Mouse (Mus musculus) kidney, embryonic 16.5 days (tissue): ENCODE data around the gene Rab9b. TPM values are rescaled to one million over a fixed set of nuclear protein-coding genes. Genes with fewer than 3 reads are reported as not detected.

Source experiments
- ATAC-seq: fragments of 200-750 bp; cut with Nextera tagmentation; 2 replicates; pipeline ENCODE4 v1.8.0; 2017; ENCODE audit warnings: moderate TSS enrichment; ENCODE audit not compliant: low FRiP score, low TSS enrichment
- H3K27ac ChIP-seq: fragments of 300-500 bp; sonication (generic); 2 replicates; pipeline ENCODE4 v1.5.1; 2014; ENCODE audit warnings: low read length
- H3K27me3 ChIP-seq: fragments of 300-500 bp; sonication (generic); 2 replicates; pipeline ENCODE4 v1.6.1; 2014; ENCODE audit warnings: low read length, control low read depth, mixed read lengths; ENCODE audit not compliant: insufficient read depth
- H3K36me3 ChIP-seq: fragments of 300-500 bp; sonication (generic); 2 replicates; pipeline ENCODE4 v1.6.1; 2014; ENCODE audit warnings: low read length, control low read depth, mixed read lengths; ENCODE audit not compliant: insufficient read depth
- H3K4me1 ChIP-seq: fragments of 300-500 bp; sonication (generic); 2 replicates; pipeline ENCODE4 v1.6.1; 2014; ENCODE audit warnings: low read length, control low read depth, mixed read lengths; ENCODE audit not compliant: insufficient read depth
- H3K4me2 ChIP-seq: fragments of 300-500 bp; sonication (generic); replicated peaks from 2 replicates; pipeline ENCODE4 v1.6.1; 2014; ENCODE audit warnings: low read depth, low read length
- H3K4me3 ChIP-seq: fragments of 300-500 bp; sonication (generic); 2 replicates; pipeline ENCODE4 v1.5.1; 2014; ENCODE audit warnings: mild to moderate bottlenecking, low read length
- H3K9ac ChIP-seq: fragments of 300-500 bp; sonication (generic); replicated peaks from 2 replicates; pipeline ENCODE4 v1.6.1; 2014; ENCODE audit warnings: low read length
- H3K9me3 ChIP-seq: fragments of 300-500 bp; sonication (generic); 2 replicates; pipeline ENCODE4 v1.6.1; 2016; ENCODE audit warnings: low read length, control low read depth
- WGBS: fragments of 180-500 bp; shearing (Covaris S2); extraction: QIAGEN DNeasy Blood & Tissue Kit; methylation state at CpG from one replicate; pipeline ENCODE4 v1.1.7; 2014; 5-methylcytosine and 5-hydroxymethylcytosine counted together
- polyA plus RNA-seq: library from polyadenylated mRNA; unstranded; fragments of >200 nt; fragmentation: Nextera tagmentation; extraction: Ambion mirVana; gene quantifications from 2 replicates; pipeline ENCODE4 v1.2.1, GENCODE M21; 2015

Rab9b gene
- 0.15 and 0.21 TPM in 2 replicates for polyA plus RNA-seq

DNA sequence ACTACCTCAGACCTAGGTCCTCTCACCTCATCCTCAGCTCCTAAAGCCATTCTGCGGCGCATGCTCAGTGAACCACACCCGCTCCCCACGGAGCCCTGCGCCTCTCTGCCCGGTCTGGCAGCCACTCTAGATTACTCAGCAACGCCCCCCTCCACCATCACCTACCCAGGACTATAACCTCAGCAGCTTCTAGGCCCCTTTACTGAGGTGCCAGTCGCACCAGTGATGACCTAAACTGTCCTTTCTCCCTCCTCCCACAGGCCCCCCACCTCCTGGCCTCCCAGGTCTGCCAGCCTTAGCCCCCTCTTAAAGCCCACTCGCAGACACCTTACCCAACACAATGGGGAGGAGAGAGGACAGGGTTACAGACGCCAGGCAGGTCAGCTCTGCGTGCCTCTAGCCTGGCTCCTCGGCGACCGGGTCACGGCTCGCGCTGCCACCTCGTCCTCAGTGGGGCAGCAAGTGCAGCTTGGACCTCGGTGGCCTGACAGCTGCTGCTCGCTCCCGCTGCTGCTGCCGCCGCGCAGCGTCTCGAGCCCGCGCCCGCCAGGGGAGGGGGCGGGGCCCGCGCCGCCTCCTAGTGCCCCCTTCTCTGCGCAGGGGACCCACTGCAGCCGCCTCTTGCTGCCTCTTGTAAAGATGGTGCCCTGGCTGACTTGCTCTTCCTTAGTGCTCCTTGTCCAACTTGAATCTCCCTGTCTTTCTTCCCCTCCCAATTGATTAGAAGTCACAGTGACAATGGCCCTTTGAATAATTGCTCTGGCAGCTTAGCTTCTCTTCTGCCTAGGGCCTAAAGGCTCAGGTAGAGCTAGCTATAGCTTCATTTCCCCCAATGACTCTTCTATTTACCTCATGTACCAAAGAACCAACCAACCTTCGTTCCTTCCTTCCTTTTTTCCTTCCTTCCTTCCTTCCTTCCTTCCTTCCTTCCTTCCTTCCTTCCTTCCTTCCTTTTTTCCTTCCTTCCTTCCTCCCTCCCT is at the start of gene Rab9b:
TSS of gene Rab9b (minus strand) at position 695 of the 980 bp plus-strand sequence.
- Histone ChIP-seq H3K4me3 (peak within 1 kb of the TSS; percentile 52), H3K27me3 (peaks cover 13% of the 10 kb centered on the region; the same call in 1 of the 2 replicates), H3K9me3 (no peaks in the 10 kb centered on the region), H3K27ac (no peak within 1 kb of the TSS), H3K4me1 (no peaks in the 10 kb centered on the region), H3K36me3 (no peaks in the 10 kb centered on the region), H3K4me2 (peak within 1 kb of the TSS; percentile 70), H3K9ac (peak within 1 kb of the TSS; percentile 35; the same call in 1 of the 2 replicates)
- peak; percentile 82 for ATAC-seq
- WGBS = 27% methylated on average over 25 of the region's 36 CpGs

DNA sequence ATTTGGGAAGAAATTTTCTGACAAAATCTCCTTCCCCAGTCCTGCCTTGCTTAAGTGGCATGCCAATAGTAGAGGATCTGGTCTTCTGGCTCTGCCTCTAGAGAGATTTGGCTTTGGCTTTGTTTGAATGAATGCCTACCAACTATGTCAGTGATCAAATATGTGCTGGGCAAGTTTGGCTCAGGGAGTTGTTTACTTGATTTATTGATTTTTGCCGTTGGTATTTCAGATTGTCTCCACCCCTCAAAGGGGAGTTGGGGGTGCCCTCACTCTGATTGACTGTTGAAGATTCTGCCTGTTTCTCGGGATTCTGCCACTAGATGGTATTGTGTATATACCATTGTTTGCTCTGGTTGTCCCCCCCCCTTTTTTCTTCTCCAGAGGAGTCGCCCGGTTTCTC is 35.8 kb upstream of the Rab9b start:
- Histone ChIP-seq H3K4me3 (no peak overlapping the region), H3K27me3 (no peaks in the 10 kb centered on the region), H3K36me3 (no peaks in the 10 kb centered on the region), H3K9me3 (no peaks in the 10 kb centered on the region), H3K4me2 (no peak overlapping the region), H3K4me1 (no peaks in the 10 kb centered on the region), H3K9ac (no peak overlapping the region), H3K27ac (no peak overlapping the region)
- 67% methylated on average over 4 of the region's 4 CpGs for WGBS
- ATAC-seq = no peak

DNA sequence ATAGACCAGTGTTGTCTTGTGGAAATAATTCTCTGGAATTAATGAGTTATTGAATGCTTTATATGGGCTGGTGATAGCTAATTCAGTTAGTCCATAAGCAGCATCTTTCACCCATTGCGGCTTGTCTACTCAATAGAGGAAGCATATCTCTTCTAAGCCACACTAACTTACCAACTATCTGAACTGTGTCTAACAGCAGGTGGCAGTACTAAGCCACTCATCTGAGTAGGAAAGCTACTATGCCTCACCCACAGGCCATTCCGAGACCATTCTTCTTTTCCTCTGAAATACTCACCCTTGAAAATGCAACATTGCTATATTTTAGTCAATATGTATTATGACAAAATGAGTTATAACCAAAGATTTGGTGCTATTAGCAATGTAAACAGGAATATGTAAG is 27.2 kb upstream of the Rab9b start:
- no peaks in the 10 kb centered on the region for H3K9me3 ChIP-seq
- H3K4me2 ChIP-seq = no peak overlapping the region
- no peaks in the 10 kb centered on the region for H3K36me3 ChIP-seq
- no peak for ATAC-seq
- WGBS = 57% methylated on average over 2 of the region's 2 CpGs
- no peak overlapping the region for H3K4me3 ChIP-seq
- no peak overlapping the region for H3K9ac ChIP-seq
- H3K4me1 ChIP-seq = no peaks in the 10 kb centered on the region
- no peaks in the 10 kb centered on the region; the same call in 1 of the 2 replicates for H3K27me3 ChIP-seq
- no peak overlapping the region for H3K27ac ChIP-seq

DNA sequence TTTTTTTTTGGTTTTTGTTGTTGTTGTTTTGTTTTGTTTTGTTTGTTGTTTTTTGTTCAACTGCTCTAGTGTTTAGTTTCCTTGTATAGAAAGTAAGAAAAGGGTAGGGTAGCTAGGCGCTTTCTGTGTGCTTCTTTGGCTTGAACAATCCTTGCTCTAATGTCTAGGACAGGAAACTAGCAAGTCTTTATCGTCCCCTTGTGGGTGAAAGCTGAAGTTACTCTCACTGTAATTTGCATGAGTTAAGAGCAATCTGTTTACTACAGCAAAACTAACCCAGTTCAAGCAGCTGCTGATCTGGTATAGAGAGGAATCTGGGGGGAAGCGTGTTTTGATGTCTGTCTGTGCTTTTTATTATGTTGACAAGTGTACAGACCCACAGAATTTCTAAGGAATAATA is 18.3 kb downstream of the Rab9b start:
- ATAC-seq = no peak
- Histone ChIP-seq H3K27ac (no peak overlapping the region), H3K9me3 (no peaks in the 10 kb centered on the region), H3K4me3 (no peak overlapping the region), H3K27me3 (peaks cover 2% of the 10 kb centered on the region; the same call in 1 of the 2 replicates), H3K9ac (no peak overlapping the region), H3K4me2 (no peak overlapping the region), H3K36me3 (no peaks in the 10 kb centered on the region), H3K4me1 (no peaks in the 10 kb centered on the region)
- 36% methylated on average over 3 of the region's 3 CpGs for WGBS

DNA sequence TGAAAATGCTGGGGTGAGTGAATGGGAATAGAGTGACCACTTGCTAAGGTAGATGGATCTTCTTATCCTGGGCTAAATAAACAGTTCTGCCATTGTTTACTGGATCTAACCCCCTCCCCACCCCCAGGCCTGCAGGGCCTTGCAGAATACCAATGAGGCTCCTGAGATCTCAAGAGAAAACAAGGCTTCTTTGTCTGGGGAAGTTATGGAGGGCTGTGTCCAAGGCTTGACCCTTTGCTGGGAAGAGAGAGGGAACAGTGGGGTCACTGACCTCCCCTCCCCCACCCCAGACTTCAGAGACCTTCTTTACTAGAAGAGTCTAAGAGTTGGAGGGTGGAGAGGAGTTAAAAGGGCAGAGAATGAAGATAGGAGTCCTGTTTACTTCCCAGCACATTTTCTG is 39.9 kb downstream of the Rab9b start:
- H3K9me3 ChIP-seq = no peaks in the 10 kb centered on the region
- H3K4me1 ChIP-seq = no peaks in the 10 kb centered on the region
- H3K4me3 ChIP-seq = no peak overlapping the region
- H3K27ac ChIP-seq = no peak overlapping the region
- peaks cover 10% of the 10 kb centered on the region; the same call in 1 of the 2 replicates for H3K27me3 ChIP-seq
- no peak overlapping the region for H3K9ac ChIP-seq
- ATAC-seq = no peak
- no peaks in the 10 kb centered on the region for H3K36me3 ChIP-seq
- no peak overlapping the region for H3K4me2 ChIP-seq

GRCm38 (mm10) chrX:136825016-136825415 is 43.5 kb downstream of the Rab9b start:
- 65% methylated on average over 4 of the region's 4 CpGs for WGBS
- Histone ChIP-seq H3K27me3 (peaks cover 3% of the 10 kb centered on the region; the same call in 1 of the 2 replicates), H3K36me3 (no peaks in the 10 kb centered on the region), H3K9ac (no peak overlapping the region), H3K4me3 (no peak overlapping the region), H3K9me3 (no peaks in the 10 kb centered on the region), H3K4me2 (no peak overlapping the region), H3K27ac (no peak overlapping the region), H3K4me1 (no peaks in the 10 kb centered on the region)
- ATAC-seq = no peak

GRCm38 (mm10) chrX:136822371-136822770 is 46.2 kb downstream of the Rab9b start, which contains the start of gene Plp1:
Gene Plp1, plus strand, starts transcription at chrX:136822671.
- Histone ChIP-seq H3K36me3 (no peaks in the 10 kb centered on the region), H3K4me2 (no peak within 1 kb of the TSS), H3K9ac (no peak within 1 kb of the TSS), H3K4me1 (no peaks in the 10 kb centered on the region), H3K27ac (no peak within 1 kb of the TSS), H3K4me3 (no peak within 1 kb of the TSS), H3K9me3 (no peaks in the 10 kb centered on the region), H3K27me3 (peaks cover 3% of the 10 kb centered on the region; the same call in 1 of the 2 replicates)
- 25% methylated on average over 1 of the region's 1 CpGs for WGBS
- no peak for ATAC-seq

GRCm38 (mm10) chrX:136820250-136820649 is 48.3 kb downstream of the Rab9b start:
- Histone ChIP-seq H3K9ac (no peak overlapping the region), H3K27ac (no peak overlapping the region), H3K4me2 (no peak overlapping the region), H3K36me3 (no peaks in the 10 kb centered on the region), H3K27me3 (peaks cover 3% of the 10 kb centered on the region; the same call in 1 of the 2 replicates), H3K9me3 (no peaks in the 10 kb centered on the region), H3K4me1 (no peaks in the 10 kb centered on the region), H3K4me3 (no peak overlapping the region)
- WGBS = 35% methylated on average over 1 of the region's 1 CpGs
- ATAC-seq = peak; percentile 73; the same call in 1 of the 2 replicates

- H3K27me3 ChIP-seq = peaks cover 3% of the 10 kb centered on the region; the same call in 1 of the 2 replicates
- H3K9me3 ChIP-seq = no peaks in the 10 kb centered on the region
- H3K4me2 ChIP-seq = no peak overlapping the region
- no peak overlapping the region for H3K27ac ChIP-seq
- H3K4me1 ChIP-seq = no peaks in the 10 kb centered on the region
- no peak overlapping the region for H3K4me3 ChIP-seq
- no peak for ATAC-seq
- no peaks in the 10 kb centered on the region for H3K36me3 ChIP-seq
- WGBS = 89% methylated on average over 6 of the region's 6 CpGs
- H3K9ac ChIP-seq = no peak overlapping the region
Observed at GRCm38 (mm10) chrX:136819752-136820151, 48.8 kb downstream of the Rab9b start.
